Mouse (Mus musculus) heart, embryonic 16.5 days (tissue): Measurements from ENCODE around the gene Ppp2r5c. TPM values are rescaled to one million over a fixed set of nuclear protein-coding genes. Genes with fewer than 3 reads are reported as not detected.
A peak's percentile ranks its signal among the peaks of the same experiment; 100 is the strongest.

Experiments used
- ATAC-seq: fragments of 200-750 bp; cut with Nextera tagmentation; replicated peaks from 2 replicates; pipeline ENCODE4 v1.8.0; 2017; ENCODE audit warnings: moderate number of reproducible peaks; ENCODE audit not compliant: insufficient read depth, low FRiP score; ENCODE audit errors: extremely low read depth
- H3K27ac ChIP-seq: fragments of 300-500 bp; sonication (generic); 2 replicates; pipeline ENCODE4 v1.5.1; 2014; ENCODE audit warnings: mild to moderate bottlenecking, low read length, control low read depth, moderate library complexity
- H3K27me3 ChIP-seq: fragments of 300-500 bp; sonication (generic); 2 replicates; pipeline ENCODE4 v1.6.1; 2014; ENCODE audit warnings: low read length, mixed read lengths; ENCODE audit not compliant: control insufficient read depth, insufficient read depth
- H3K36me3 ChIP-seq: fragments of 300-500 bp; sonication (generic); 2 replicates; pipeline ENCODE4 v1.6.1; 2014; ENCODE audit not compliant: control insufficient read depth, insufficient read depth
- H3K4me1 ChIP-seq: fragments of 300-500 bp; sonication (generic); 2 replicates; pipeline ENCODE4 v1.6.1; 2014; ENCODE audit warnings: low read length, mixed read lengths; ENCODE audit not compliant: control insufficient read depth, insufficient read depth
- H3K4me2 ChIP-seq: fragments of 300-500 bp; sonication (generic); 2 replicates; pipeline ENCODE4 v1.6.1; 2014; ENCODE audit warnings: low read depth, mild to moderate bottlenecking, control low read depth, low read length
- H3K4me3 ChIP-seq: fragments of 300-500 bp; sonication (generic); 2 replicates; pipeline ENCODE4 v1.5.1; 2014; ENCODE audit warnings: mild to moderate bottlenecking, control low read depth, low read length
- H3K9ac ChIP-seq: fragments of 300-500 bp; sonication (generic); 2 replicates; pipeline ENCODE4 v1.6.1; 2014; ENCODE audit warnings: low read length, control low read depth
- H3K9me3 ChIP-seq: fragments of 300-500 bp; sonication (generic); replicated peaks from 2 replicates; pipeline ENCODE4 v1.6.1; 2016; ENCODE audit warnings: low read length; ENCODE audit not compliant: control insufficient read depth
- WGBS: fragments of 180-500 bp; shearing (Covaris S2); extraction: QIAGEN DNeasy Blood & Tissue Kit; methylation state at CpG from one replicate; pipeline ENCODE4 v1.1.7; 2014; 5-methylcytosine and 5-hydroxymethylcytosine counted together
- polyA plus RNA-seq: library from polyadenylated mRNA; unstranded; fragments of >200 nt; fragmentation: Nextera tagmentation; extraction: Ambion mirVana; gene quantifications from 2 replicates; pipeline ENCODE4 v1.2.1, GENCODE M21; 2015

Gene Ppp2r5c
- polyA plus RNA-seq, 1 experiment from 2014 or later: 132 TPM

- no peaks in the 10 kb centered on the region for H3K9me3 ChIP-seq
- no peak overlapping the region for H3K9ac ChIP-seq
- H3K36me3 ChIP-seq: no peaks in the 10 kb centered on the region
- H3K27me3 ChIP-seq: no peaks in the 10 kb centered on the region
- ATAC-seq: no peak
- no peak overlapping the region for H3K27ac ChIP-seq
- peaks cover 22% of the 10 kb centered on the region for H3K4me1 ChIP-seq
- whole genome bisulfite sequencing: 80% methylated on average over 7 of the region's 7 CpGs
- no peak overlapping the region for H3K4me3 ChIP-seq
- H3K4me2 ChIP-seq: no peak overlapping the region
Observed at GRCm38 (mm10) chr12:110456024-110456423, 9.1 kb downstream of the Ppp2r5c start.

GRCm38 (mm10) chr12:110458667-110459066 is 11.7 kb downstream of the Ppp2r5c start:
- WGBS: 46% methylated on average over 6 of the region's 6 CpGs
- no peak for ATAC-seq
- peaks cover 22% of the 10 kb centered on the region for H3K4me1 ChIP-seq
- no peaks in the 10 kb centered on the region for H3K9me3 ChIP-seq
- no peak overlapping the region for H3K9ac ChIP-seq
- no peak overlapping the region for H3K4me3 ChIP-seq
- no peaks in the 10 kb centered on the region for H3K27me3 ChIP-seq
- peak overlapping the region; percentile 32; the same call in 1 of the 2 replicates for H3K27ac ChIP-seq
- no peak overlapping the region for H3K4me2 ChIP-seq
- H3K36me3 ChIP-seq: no peaks in the 10 kb centered on the region

GRCm38 (mm10) chr12:110460418-110461300 is 13.7 kb downstream of the Ppp2r5c start:
- Histone ChIP-seq H3K4me2 (no peak overlapping the region), H3K27me3 (no peaks in the 10 kb centered on the region), H3K27ac (peak overlapping the region; percentile 73), H3K9me3 (no peaks in the 10 kb centered on the region), H3K4me3 (no peak overlapping the region), H3K4me1 (peaks cover 21% of the 10 kb centered on the region), H3K9ac (peak overlapping the region; percentile 5; the same call in 1 of the 2 replicates), H3K36me3 (no peaks in the 10 kb centered on the region)
- 65% methylated on average over 18 of the region's 18 CpGs for WGBS
- ATAC-seq: peak; percentile 82

- Histone ChIP-seq H3K27me3 (no peaks in the 10 kb centered on the region), H3K9ac (no peak overlapping the region), H3K4me3 (no peak overlapping the region), H3K4me1 (peaks cover 17% of the 10 kb centered on the region), H3K36me3 (0 out of 2 replicates have a peak, but pooled peaks cover 2% of the 10 kb centered on the region), H3K4me2 (no peak overlapping the region), H3K27ac (no peak overlapping the region), H3K9me3 (no peaks in the 10 kb centered on the region)
- WGBS: 74% methylated on average over 8 of the region's 8 CpGs
- ATAC-seq: no peak
Observed at GRCm38 (mm10) chr12:110463711-110464110, 16.8 kb downstream of the Ppp2r5c start.

- ATAC-seq: no peak
- Histone ChIP-seq H3K9ac (no peak overlapping the region), H3K27me3 (no peaks in the 10 kb centered on the region), H3K27ac (no peak overlapping the region), H3K4me3 (no peak overlapping the region), H3K36me3 (peaks cover 4% of the 10 kb centered on the region; the same call in 1 of the 2 replicates), H3K4me2 (no peak overlapping the region), H3K4me1 (no peaks in the 10 kb centered on the region), H3K9me3 (no peaks in the 10 kb centered on the region)
- WGBS: 53% methylated on average over 3 of the region's 3 CpGs
Observed at GRCm38 (mm10) chr12:110471426-110471825, 24.5 kb downstream of the Ppp2r5c start.

GRCm38 (mm10) chr12:110472247-110472646 is 25.3 kb downstream of the Ppp2r5c start:
- Histone ChIP-seq H3K9ac (no peak overlapping the region), H3K4me1 (no peaks in the 10 kb centered on the region), H3K27ac (no peak overlapping the region), H3K36me3 (peaks cover 4% of the 10 kb centered on the region; the same call in 1 of the 2 replicates), H3K4me3 (no peak overlapping the region), H3K9me3 (no peaks in the 10 kb centered on the region), H3K27me3 (no peaks in the 10 kb centered on the region), H3K4me2 (no peak overlapping the region)
- ATAC-seq: no peak
- WGBS: 88% methylated on average over 3 of the region's 3 CpGs

GRCm38 (mm10) chr12:110474497-110474896 is 27.6 kb downstream of the Ppp2r5c start:
- Histone ChIP-seq H3K9ac (no peak overlapping the region), H3K9me3 (no peaks in the 10 kb centered on the region), H3K4me1 (peaks cover 9% of the 10 kb centered on the region), H3K36me3 (peaks cover 4% of the 10 kb centered on the region; the same call in 1 of the 2 replicates), H3K27ac (no peak overlapping the region), H3K4me3 (no peak overlapping the region), H3K27me3 (no peaks in the 10 kb centered on the region), H3K4me2 (no peak overlapping the region)
- 49% methylated on average over 8 of the region's 8 CpGs for whole genome bisulfite sequencing
- no peak for ATAC-seq

GRCm38 (mm10) chr12:110476561-110476960 is 29.6 kb downstream of the Ppp2r5c start:
- H3K27ac ChIP-seq: no peak overlapping the region
- 59% methylated on average over 9 of the region's 9 CpGs for WGBS
- no peak overlapping the region for H3K9ac ChIP-seq
- peaks cover 9% of the 10 kb centered on the region for H3K4me1 ChIP-seq
- no peak for ATAC-seq
- no peak overlapping the region for H3K4me2 ChIP-seq
- H3K4me3 ChIP-seq: no peak overlapping the region
- H3K27me3 ChIP-seq: no peaks in the 10 kb centered on the region
- no peaks in the 10 kb centered on the region for H3K9me3 ChIP-seq
- H3K36me3 ChIP-seq: no peaks in the 10 kb centered on the region

- Histone ChIP-seq H3K9me3 (no peaks in the 10 kb centered on the region), H3K4me1 (peaks cover 9% of the 10 kb centered on the region), H3K36me3 (no peaks in the 10 kb centered on the region), H3K27ac (peak overlapping the region; percentile 78), H3K27me3 (no peaks in the 10 kb centered on the region), H3K4me2 (no peak overlapping the region), H3K4me3 (no peak overlapping the region), H3K9ac (no peak overlapping the region)
- no peak for ATAC-seq
- WGBS: 85% methylated on average over 8 of the region's 8 CpGs
Observed at GRCm38 (mm10) chr12:110477906-110478305, 31.0 kb downstream of the Ppp2r5c start.
